Mouse (Mus musculus) liver (tissue): Measurements from ENCODE around the gene Tenm2.

Source experiments
- DNase-seq: peaks from one replicate; pipeline ENCODE4 v3.0.0-alpha.2; 2020; ENCODE audit warnings: mixed read lengths

Tenm2 gene

GRCm38 (mm10) chr11:36107840-36108239, 1127.9 kb downstream of the Tenm2 start:
- no peak for DNase-seq

GRCm38 (mm10) chr11:36106639-36107038, 1129.1 kb downstream of the Tenm2 start:
- DNase-seq: peak; percentile 4

GRCm38 (mm10) chr11:36103556-36103955, 1132.2 kb downstream of the Tenm2 start:
- DNase-seq: no peak

GRCm38 (mm10) chr11:36096219-36096618, 1139.5 kb downstream of the Tenm2 start:
- DNase-seq: no peak

- no peak for DNase-seq
Measured at GRCm38 (mm10) chr11:36090210-36090609, 1145.6 kb downstream of the Tenm2 start.

GRCm38 (mm10) chr11:36081399-36082053, 1154.2 kb downstream of the Tenm2 start:
- no peak for DNase-seq

GRCm38 (mm10) chr11:36080766-36081165, 1155.0 kb downstream of the Tenm2 start:
- DNase-seq: no peak

- DNase-seq: no peak
Measured at GRCm38 (mm10) chr11:36078391-36078790, 1157.4 kb downstream of the Tenm2 start.

- DNase-seq: no peak
Measured at GRCm38 (mm10) chr11:36074015-36074567, 1161.7 kb downstream of the Tenm2 start.

- no peak for DNase-seq
Measured at GRCm38 (mm10) chr11:36073074-36073818, 1162.5 kb downstream of the Tenm2 start.

- no peak for DNase-seq
Measured at GRCm38 (mm10) chr11:36072646-36073045, 1163.1 kb downstream of the Tenm2 start.

- no peak for DNase-seq
Measured at GRCm38 (mm10) chr11:36072038-36072437, 1163.7 kb downstream of the Tenm2 start.

- DNase-seq: no peak
Measured at GRCm38 (mm10) chr11:36059325-36059843, 1176.4 kb downstream of the Tenm2 start.

- DNase-seq: no peak
Measured at GRCm38 (mm10) chr11:36056525-36056924, 1179.2 kb downstream of the Tenm2 start.

- DNase-seq: no peak
Measured at GRCm38 (mm10) chr11:36054323-36054722, 1181.4 kb downstream of the Tenm2 start.

GRCm38 (mm10) chr11:36053457-36053856, 1182.3 kb downstream of the Tenm2 start:
- DNase-seq: no peak

GRCm38 (mm10) chr11:36052598-36052997, 1183.2 kb downstream of the Tenm2 start:
- DNase-seq: no peak

- no peak for DNase-seq
Measured at GRCm38 (mm10) chr11:36052091-36052490, 1183.7 kb downstream of the Tenm2 start.

GRCm38 (mm10) chr11:36049547-36049946, 1186.2 kb downstream of the Tenm2 start:
- no peak for DNase-seq

GRCm38 (mm10) chr11:36045681-36046276, 1190.0 kb downstream of the Tenm2 start:
- DNase-seq: peak; percentile 65

GRCm38 (mm10) chr11:36041411-36041810, 1194.4 kb downstream of the Tenm2 start:
- no peak for DNase-seq

- DNase-seq: no peak
Measured at GRCm38 (mm10) chr11:36040508-36041233, 1195.1 kb downstream of the Tenm2 start.

- DNase-seq: no peak
Measured at GRCm38 (mm10) chr11:36039825-36040224, 1195.9 kb downstream of the Tenm2 start.
